Mouse (Mus musculus) CH12.LX (cell line): ENCODE data around the gene 9330182L06Rik. TPM values are rescaled to one million over a fixed set of nuclear protein-coding genes. Genes with fewer than 3 reads are reported as not detected.

Experiments
- DNase-seq: peaks from one replicate; pipeline ENCODE4 v3.0.0-alpha.2; 2013; ENCODE audit errors: extremely low read depth
- H3K27ac ChIP-seq: 2 replicates; pipeline ENCODE4 v1.5.1; 2012; ENCODE audit warnings: low read depth, mild to moderate bottlenecking, control low read depth, moderate library complexity; ENCODE audit not compliant: insufficient read depth
- H3K27me3 ChIP-seq: replicated peaks from 2 replicates; pipeline ENCODE3; 2012; ENCODE audit warnings: inconsistent platforms
- H3K36me3 ChIP-seq, 2 experiments: replicated peaks in 1 of 2; 2 replicates each; pipeline versions ENCODE3 to v1.6.1; 2012; ENCODE audit warnings: inconsistent platforms in 1 of 2, low read length in 1 of 2, mild to moderate bottlenecking in 1 of 2, mixed read lengths in 1 of 2, moderate library complexity in 1 of 2; ENCODE audit not compliant: control insufficient read depth in 1 of 2, insufficient read depth in 1 of 2
- H3K4me1 ChIP-seq, 2 experiments: 2 replicates each; pipeline ENCODE4 v1.6.1; 2012; ENCODE audit warnings: inconsistent platforms in 1 of 2, moderate library complexity in 1 of 2; ENCODE audit not compliant: insufficient read depth in 2 of 2, control insufficient read depth in 1 of 2
- H3K4me2 ChIP-seq: 2 replicates; pipeline ENCODE4 v1.6.1; 2012; ENCODE audit warnings: low read depth, mild to moderate bottlenecking, control low read depth; ENCODE audit not compliant: poor library complexity, insufficient read depth, severe bottlenecking
- H3K4me3 ChIP-seq, 3 experiments: fragments of 150-350 bp in 1 of 3; sonication (generic) in 1 of 3; replicated peaks in 1 of 3; 2 replicates each; pipeline versions ENCODE3 to v1.5.1; 2011 to 2012; ENCODE audit warnings: low read depth in 2 of 3, low read length in 2 of 3, mild to moderate bottlenecking in 2 of 3, moderate library complexity in 2 of 3, control low read depth in 1 of 3, improper control_type of control experiment in 1 of 3, inconsistent platforms in 1 of 3, mixed read lengths in 1 of 3; ENCODE audit not compliant: poor library complexity in 1 of 3
- H3K79me2 ChIP-seq: replicated peaks from 2 replicates; pipeline ENCODE4 v1.6.1; 2012; ENCODE audit warnings: mild to moderate bottlenecking, moderate library complexity; ENCODE audit not compliant: control insufficient read depth, poor library complexity, insufficient read depth, severe bottlenecking; ENCODE audit errors: extremely low read depth
- H3K9ac ChIP-seq: 2 replicates; pipeline ENCODE4 v1.6.1; 2012; ENCODE audit warnings: low read depth, mild to moderate bottlenecking, control low read depth, moderate library complexity; ENCODE audit not compliant: insufficient read depth
- H3K9me3 ChIP-seq: replicated peaks from 2 replicates; pipeline ENCODE3; 2012; ENCODE audit warnings: low read length, inconsistent platforms, mixed read lengths
- BHLHE40 ChIP-seq: IDR thresholded peaks from 2 replicates; pipeline ENCODE4 v1.6.1; 2011; ENCODE audit warnings: mild to moderate bottlenecking, low read depth, low read length, improper control_type of control experiment
- CHD1 ChIP-seq: IDR thresholded peaks from 2 replicates; pipeline ENCODE4 v1.6.1; 2012; ENCODE audit warnings: low read depth, low read length, improper control_type of control experiment, inconsistent platforms
- CHD2 ChIP-seq: IDR thresholded peaks from 2 replicates; pipeline ENCODE4 v1.6.1; 2011; ENCODE audit warnings: low read length, improper control_type of control experiment
- CTCF ChIP-seq, 2 experiments: IDR thresholded peaks in 1 of 2; conservative IDR thresholded peaks in 1 of 2; 2 replicates each; pipeline ENCODE4 v1.5.1; 2011 to 2012; ENCODE audit warnings: low read depth in 2 of 2, low read length in 2 of 2, improper control_type of control experiment in 1 of 2, inconsistent platforms in 1 of 2, mild to moderate bottlenecking in 1 of 2, moderate library complexity in 1 of 2
- E2F4 ChIP-seq: IDR thresholded peaks from 2 replicates; pipeline ENCODE4 v1.6.1; 2011; ENCODE audit warnings: low read depth, low read length, improper control_type of control experiment; ENCODE audit not compliant: insufficient replicate concordance
- ELF1 ChIP-seq: IDR thresholded peaks from 2 replicates; pipeline ENCODE4 v1.6.1; 2014; ENCODE audit warnings: low read depth, mild to moderate bottlenecking, inconsistent platforms, low read length, improper control_type of control experiment
- ETS1 ChIP-seq: conservative IDR thresholded peaks from 2 replicates; pipeline ENCODE4 v1.6.1; 2012; ENCODE audit warnings: low read depth, mild to moderate bottlenecking, inconsistent platforms, low read length, improper control_type of control experiment, moderate library complexity
- HCFC1 ChIP-seq: IDR thresholded peaks from 2 replicates; pipeline ENCODE4 v1.6.1; 2012; ENCODE audit warnings: low read depth, mild to moderate bottlenecking, inconsistent platforms, low read length, improper control_type of control experiment
- IRF4 ChIP-seq: IDR thresholded peaks from 2 replicates; pipeline ENCODE4 v1.6.1; 2014; ENCODE audit warnings: low read depth, mild to moderate bottlenecking, inconsistent platforms, low read length, improper control_type of control experiment
- JUN ChIP-seq: IDR thresholded peaks from 2 replicates; pipeline ENCODE4 v1.6.1; 2011; ENCODE audit warnings: low read depth, mild to moderate bottlenecking, low read length, improper control_type of control experiment, moderate library complexity; ENCODE audit not compliant: insufficient read depth
- JUND ChIP-seq: conservative IDR thresholded peaks from 2 replicates; pipeline ENCODE4 v1.6.1; 2011; ENCODE audit warnings: low read depth, low read length, improper control_type of control experiment
- KAT2A ChIP-seq: IDR thresholded peaks from 2 replicates; pipeline ENCODE4 v1.6.1; 2012; ENCODE audit warnings: low read length, improper control_type of control experiment, inconsistent platforms; ENCODE audit not compliant: insufficient replicate concordance
- MAX ChIP-seq: IDR thresholded peaks from 2 replicates; pipeline ENCODE4 v1.6.1; 2011; ENCODE audit warnings: low read length, improper control_type of control experiment
- MYC ChIP-seq: IDR thresholded peaks from 2 replicates; pipeline ENCODE4 v1.6.1; 2011; ENCODE audit warnings: low read depth, mild to moderate bottlenecking, improper control_type of control experiment, low read length
- NELFE ChIP-seq: IDR thresholded peaks from 2 replicates; pipeline ENCODE4 v1.6.1; 2011; ENCODE audit warnings: low read depth, low read length, improper control_type of control experiment
- NRF1 ChIP-seq: IDR thresholded peaks from 2 replicates; pipeline ENCODE4 v1.6.1; 2014; ENCODE audit warnings: low read depth, mild to moderate bottlenecking, inconsistent platforms, low read length, improper control_type of control experiment, moderate library complexity
- PAX5 ChIP-seq: IDR thresholded peaks from 2 replicates; pipeline ENCODE4 v1.6.1; 2012; ENCODE audit warnings: low read length, inconsistent platforms, mixed read lengths
- POLR2AphosphoS2 ChIP-seq: IDR thresholded peaks from 2 replicates; pipeline ENCODE4 v1.6.1; 2011; ENCODE audit warnings: low read depth, low read length, improper control_type of control experiment
- RAD21 ChIP-seq: IDR thresholded peaks from 2 replicates; pipeline ENCODE4 v1.6.1; 2011; ENCODE audit warnings: low read depth, mild to moderate bottlenecking, low read length, improper control_type of control experiment, moderate library complexity
- RCOR1 ChIP-seq: conservative IDR thresholded peaks from 2 replicates; pipeline ENCODE4 v1.6.1; 2012; ENCODE audit warnings: low read depth, mild to moderate bottlenecking, inconsistent platforms, low read length, improper control_type of control experiment
- SIN3A ChIP-seq: IDR thresholded peaks from 2 replicates; pipeline ENCODE4 v1.6.1; 2012; ENCODE audit warnings: low read length, improper control_type of control experiment, inconsistent platforms
- SMC3 ChIP-seq: IDR thresholded peaks from 2 replicates; pipeline ENCODE4 v1.6.1; 2011; ENCODE audit warnings: low read depth, low read length, improper control_type of control experiment
- TBP ChIP-seq: conservative IDR thresholded peaks from 2 replicates; pipeline ENCODE4 v1.6.1; 2011; ENCODE audit warnings: low read depth, low read length, improper control_type of control experiment
- UBTF ChIP-seq: IDR thresholded peaks from 2 replicates; pipeline ENCODE4 v1.6.1; 2012; ENCODE audit warnings: low read depth, mild to moderate bottlenecking, inconsistent platforms, low read length, improper control_type of control experiment, moderate library complexity
- USF1 ChIP-seq: IDR thresholded peaks from 2 replicates; pipeline ENCODE4 v1.6.1; 2014; ENCODE audit warnings: low read depth, mild to moderate bottlenecking, inconsistent platforms, low read length, improper control_type of control experiment
- ZC3H11A ChIP-seq: IDR thresholded peaks from 2 replicates; pipeline ENCODE4 v1.6.1; 2012; ENCODE audit warnings: low read depth, mild to moderate bottlenecking, inconsistent platforms, low read length, improper control_type of control experiment
- ZKSCAN1 ChIP-seq: IDR thresholded peaks from 2 replicates; pipeline ENCODE4 v1.6.1; 2012; ENCODE audit warnings: low read depth, inconsistent platforms, low read length, improper control_type of control experiment, borderline replicate concordance
- ZMIZ1 ChIP-seq: IDR thresholded peaks from 2 replicates; pipeline ENCODE4 v1.6.1; 2012; ENCODE audit warnings: low read depth, mild to moderate bottlenecking, inconsistent platforms, low read length, improper control_type of control experiment
- dilution Hi-C: fragments of 300-500 bp; cut with MboI; formaldehyde crosslinking; loops from 2 replicates; pipeline ENCODE4 v1.14.3; 2020; ENCODE audit warnings: low sequenced_read_pairs; ENCODE audit not compliant: extremely low pct_unique_long_range_greater_than_20kb, extremely low pct_ligation_motif_present
- in situ Hi-C: fragments of 300-500 bp; cut with MboI; formaldehyde crosslinking; loops from 3 replicates; pipeline ENCODE4 v1.14.3; 2019; ENCODE audit warnings: low sequenced_read_pairs, low pct_ligation_motif_present, low pct_unique_long_range_greater_than_20kb, mixed read lengths
- polyA plus RNA-seq: library from polyadenylated mRNA; unstranded; fragments of >175 nt; gene quantifications from 2 replicates; pipeline ENCODE4 v1.2.1, GENCODE M21; 2012; ENCODE audit warnings: low read depth; ENCODE audit not compliant: insufficient read length
- total RNA-seq, 2 experiments: library from RNA; depleted of rRNA; stranded (reverse); fragments of 300-350 nt in 1 of 2; fragments of >200 nt in 1 of 2; gene quantifications; 2 replicates each; pipeline ENCODE4 v1.2.3; 2012 to 2014

9330182L06Rik gene
- total and polyA plus RNA-seq, 3 experiments, result not detected

DNA sequence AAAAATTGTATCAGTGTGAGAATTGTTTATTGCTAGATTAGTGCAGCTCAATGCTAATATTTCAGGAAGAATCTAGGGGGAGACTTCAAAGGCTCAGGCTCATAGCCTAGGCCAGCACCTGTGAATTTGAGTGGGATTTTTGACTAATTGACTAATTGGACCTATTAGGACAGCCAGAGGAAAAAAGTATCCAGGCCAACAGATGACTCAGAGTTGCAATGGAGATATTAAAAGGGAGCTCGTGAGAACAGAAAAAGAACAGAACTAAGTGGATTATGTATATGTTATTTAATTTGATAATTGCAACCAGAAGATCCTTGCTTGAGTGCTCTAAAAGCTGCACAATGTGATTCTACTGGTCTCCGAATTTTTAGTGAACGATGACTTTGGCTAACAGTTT, 3.7 kb downstream of the 9330182L06Rik start:
- H3K36me3 ChIP-seq, result no peaks in the 10 kb centered on the region
- no peak overlapping the region for H3K4me3 ChIP-seq
- in situ Hi-C loops, result no loop called here
- DNase-seq, result no peak
- no peaks in the 10 kb centered on the region for H3K4me1 ChIP-seq
- no peaks in the 10 kb centered on the region for H3K27me3 ChIP-seq
- no peak overlapping the region for H3K9ac ChIP-seq
- H3K9me3 ChIP-seq, result peaks cover 2% of the 10 kb centered on the region
- H3K27ac ChIP-seq, result no peak overlapping the region
- H3K4me2 ChIP-seq, result no peak overlapping the region
- dilution Hi-C loops, result no loop called here
- TF ChIP-seq ZKSCAN1, result no peak
- TF ChIP-seq HCFC1, result no peak
- no peak for TF ChIP-seq BHLHE40
- TF ChIP-seq UBTF, result no peak
- no peak for TF ChIP-seq SMC3
- no peak for TF ChIP-seq RCOR1
- no peak for TF ChIP-seq NRF1
- TF ChIP-seq E2F4, result no peak
- TF ChIP-seq JUN, result no peak
- no peak for TF ChIP-seq RAD21
- no peak for TF ChIP-seq CHD1
- no peak for TF ChIP-seq MAX
- TF ChIP-seq CHD2, result no peak
- no peak for TF ChIP-seq POLR2AphosphoS2
- TF ChIP-seq JUND, result no peak
- no peak for TF ChIP-seq USF1
- no peak for TF ChIP-seq ETS1
- TF ChIP-seq PAX5, result no peak
- H3K79me2 ChIP-seq, result no peaks in the 10 kb centered on the region

DNA sequence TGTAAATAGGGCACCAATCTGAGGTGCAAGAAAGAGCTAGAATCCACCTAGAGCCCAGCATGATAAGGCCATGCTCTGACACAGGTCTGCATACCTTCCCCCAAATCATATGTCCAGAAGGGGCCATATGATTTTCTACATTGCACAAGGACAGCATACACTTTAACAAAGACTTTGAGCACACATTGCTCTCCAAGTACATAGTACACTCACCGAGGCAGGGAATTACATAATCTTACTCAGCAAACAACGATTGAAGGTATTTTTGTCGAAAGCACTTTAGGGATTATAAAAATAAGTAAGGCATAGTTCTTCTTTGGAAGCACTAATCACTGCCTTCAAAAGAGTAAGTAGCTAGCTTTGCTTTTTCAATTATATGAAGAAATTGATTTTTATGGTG, 7.1 kb downstream of the 9330182L06Rik start:
- no peaks in the 10 kb centered on the region for H3K36me3 ChIP-seq
- no peak overlapping the region for H3K4me2 ChIP-seq
- H3K4me3 ChIP-seq, result no peak overlapping the region
- no peaks in the 10 kb centered on the region for H3K4me1 ChIP-seq
- H3K27ac ChIP-seq, result no peak overlapping the region
- in situ Hi-C loops, result no loop called here
- no peak for DNase-seq
- no peaks in the 10 kb centered on the region for H3K79me2 ChIP-seq
- no peak for TF ChIP-seq NRF1
- no peak for TF ChIP-seq ZMIZ1
- TF ChIP-seq MYC, result no peak
- no peak for TF ChIP-seq IRF4
- TF ChIP-seq RAD21, result no peak
- no peak for TF ChIP-seq ZC3H11A
- TF ChIP-seq KAT2A, result no peak
- TF ChIP-seq MAX, result no peak
- TF ChIP-seq SMC3, result no peak
- TF ChIP-seq BHLHE40, result no peak
- no peak for TF ChIP-seq SIN3A
- TF ChIP-seq CTCF (conservative IDR thresholded peaks at IDR 0.05 in 1 of 2, IDR thresholded peaks at IDR 0.05 in 1 of 2; ENCODE audit: low read depth in 2 of 2, low read length in 2 of 2), result no peak
- no peak for TF ChIP-seq TBP
- TF ChIP-seq CHD2, result no peak
- no peak for TF ChIP-seq NELFE
- no peak for TF ChIP-seq ELF1
- H3K9ac ChIP-seq, result no peak overlapping the region
- dilution Hi-C loops, result no loop called here
- no peaks in the 10 kb centered on the region for H3K27me3 ChIP-seq
- H3K9me3 ChIP-seq, result peaks cover 2% of the 10 kb centered on the region
